21 mouse cellular contexts compared by ENCODE assay signal in the genomic region with DNA sequence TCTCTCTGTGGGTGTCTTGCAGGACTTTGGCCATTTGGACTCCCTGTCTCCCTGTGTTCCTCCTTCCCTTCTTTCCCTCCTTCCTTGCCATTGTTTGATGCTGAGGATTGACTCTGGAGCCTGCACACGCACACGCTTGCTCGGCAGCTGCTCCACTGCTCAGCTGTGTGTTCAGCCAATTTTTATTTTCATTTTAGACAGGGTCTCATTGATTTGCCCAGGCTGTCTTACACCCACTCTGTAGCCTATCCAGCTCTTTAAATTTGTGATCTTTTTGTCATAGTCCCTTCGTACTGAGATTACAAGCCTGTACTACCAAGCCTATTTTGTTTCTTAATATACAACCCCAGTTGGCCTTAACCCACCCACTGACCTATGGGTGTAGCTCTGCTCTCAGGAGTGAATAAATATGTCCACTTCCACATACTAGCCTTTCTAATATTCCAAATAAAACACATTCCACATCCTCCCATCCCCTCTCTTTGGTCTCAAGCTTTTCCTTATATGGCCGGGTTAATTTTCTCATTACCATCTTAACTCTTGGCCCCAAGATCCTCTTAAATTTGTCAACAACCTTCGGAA. TPM values are rescaled to one million over a fixed set of nuclear protein-coding genes. Genes with fewer than 3 reads are reported as not detected.
DNase-seq lines count a peak whose midpoint lies in the region; ATAC-seq and TF ChIP-seq lines count a peak whose summit lies in the region.
"Had no signal": no experiment of that assay in that cellular context is flagged by ENCODE, and none has a peak within 500 bp of the region (broad histone marks: within the 10 kb centered on the region; RNA-seq: fewer than 3 reads in every experiment).

No protein-coding gene starts in this region.

- no peak overlapping the region for H3K4me3 ChIP-seq in kidney, adult 2 months (ENCODE audit: insufficient read depth, low read depth, low read length)
- no peak overlapping the region for H3K4me3 ChIP-seq in lung, postnatal 0 days (ENCODE audit: low read depth, low read length)
- no peak overlapping the region for H3K4me3 ChIP-seq in lung, adult 2 months (replicated peaks; ENCODE audit: extremely low read depth, low read depth, low read length)
- H3K4me3 ChIP-seq: embryonic facial prominence, embryonic 15.5 days; forebrain, embryonic 15.5 days; heart, embryonic 13.5 days had no signal

- no peak overlapping the region for H3K9ac ChIP-seq in lung, postnatal 0 days (replicated peaks; ENCODE audit: low read depth)
- H3K9ac ChIP-seq: embryonic facial prominence, embryonic 15.5 days; forebrain, embryonic 15.5 days; heart, embryonic 13.5 days had no signal

- TF ChIP-seq EP300 in lung, postnatal 0 days (IDR thresholded peaks at IDR 0.05), result peak; percentile 24; the same call in 1 of the 2 replicates

- peak; percentile 8 for DNase-seq in kidney, adult 2 months
- no peak for DNase-seq in kidney, postnatal 25 days
- peak; percentile 9 for DNase-seq in kidney, postnatal 14 days
- DNase-seq in kidney, postnatal 36 days, result no peak
- DNase-seq in lung, postnatal 0 days (ENCODE audit: low spot score), result peak; percentile 70
- DNase-seq in lung, adult 2 months, result no peak
- DNase-seq in left cerebral cortex, postnatal 25 days (ENCODE audit: low spot score in 2 of 2), result no peak
- DNase-seq: adrenal gland, adult 8-10 months; adrenal gland, postnatal 36 days; B cell, adult 2 months; cerebellum, adult 8-10 months; cerebellum, postnatal 14 days; embryo, embryonic 11 days; gastrocnemius, postnatal 36 days; heart, adult 11 months; heart, postnatal 36 days had no signal

- H3K36me3 ChIP-seq in kidney, adult 2 months (ENCODE audit: control insufficient read depth, insufficient read depth, low read length), result no peaks in the 10 kb centered on the region
- no peaks in the 10 kb centered on the region for H3K36me3 ChIP-seq in lung, postnatal 0 days (ENCODE audit: insufficient read depth, low read length)
- H3K36me3 ChIP-seq: embryonic facial prominence, embryonic 15.5 days; forebrain, embryonic 15.5 days; G1E; heart, embryonic 13.5 days had no signal

- ATAC-seq in lung, postnatal 0 days, result peak; percentile 88
- ATAC-seq: CD4-positive, CD25-positive, alpha-beta regulatory T cell, adult 4 months; forebrain, embryonic 15.5 days had no signal

- peaks cover 3% of the 10 kb centered on the region; the same call in 1 of the 2 replicates for H3K4me1 ChIP-seq in kidney, adult 2 months (ENCODE audit: control insufficient read depth, insufficient read depth, low read length)
- H3K4me1 ChIP-seq in lung, postnatal 0 days (ENCODE audit: insufficient read depth, low read depth, low read length), result no peaks in the 10 kb centered on the region
- no peaks in the 10 kb centered on the region for H3K4me1 ChIP-seq in lung, adult 2 months (ENCODE audit: control insufficient read depth, insufficient read depth, low read length)
- H3K4me1 ChIP-seq: embryonic facial prominence, embryonic 15.5 days; forebrain, embryonic 15.5 days; heart, embryonic 13.5 days had no signal

- H3K27me3 ChIP-seq in kidney, adult 2 months (replicated peaks; ENCODE audit: control insufficient read depth, insufficient read depth, low read length), result no peaks in the 10 kb centered on the region
- H3K27me3 ChIP-seq in lung, postnatal 0 days (replicated peaks; ENCODE audit: insufficient read depth, low read length), result no peaks in the 10 kb centered on the region
- H3K27me3 ChIP-seq: embryonic facial prominence, embryonic 15.5 days; forebrain, embryonic 15.5 days; heart, embryonic 13.5 days had no signal

- no peak overlapping the region for H3K4me2 ChIP-seq in lung, postnatal 0 days (replicated peaks; ENCODE audit: low read depth, low read length)
- H3K4me2 ChIP-seq: embryonic facial prominence, embryonic 15.5 days; forebrain, embryonic 15.5 days; heart, embryonic 13.5 days had no signal

- no peak for TF ChIP-seq POLR2A in kidney, adult 2 months (IDR thresholded peaks at IDR 0.05; ENCODE audit: low read depth, low read length)
- TF ChIP-seq POLR2A in lung, adult 2 months (IDR thresholded peaks at IDR 0.05; ENCODE audit: borderline replicate concordance, extremely low read depth, low read depth, low read length), result no peak

- no peak for TF ChIP-seq CTCF in kidney, adult 2 months (conservative IDR thresholded peaks at IDR 0.05; ENCODE audit: insufficient read depth, insufficient read length, low read depth, low read length)
- TF ChIP-seq CTCF in lung, postnatal 0 days (IDR thresholded peaks at IDR 0.05), result no peak
- TF ChIP-seq CTCF in lung, adult 2 months (IDR thresholded peaks at IDR 0.05; ENCODE audit: insufficient read depth, low read length), result no peak

- no peaks in the 10 kb centered on the region for H3K9me3 ChIP-seq in lung, postnatal 0 days (ENCODE audit: low read length)
- H3K9me3 ChIP-seq: embryonic facial prominence, embryonic 15.5 days; forebrain, embryonic 15.5 days; G1E; heart, embryonic 13.5 days had no signal

- 67% methylated on average over 6 of the region's 6 CpGs for WGBS in kidney, adult 2 months
- 61% methylated on average over 6 of the region's 6 CpGs for WGBS in lung, postnatal 0 days
- 74% methylated on average over 6 of the region's 6 CpGs for WGBS in lung, adult 2 months

- no peak overlapping the region for H3K27ac ChIP-seq in kidney, adult 2 months (ENCODE audit: insufficient read depth, low read depth, low read length)
- H3K27ac ChIP-seq in lung, postnatal 0 days (ENCODE audit: low read length), result no peak overlapping the region
- H3K27ac ChIP-seq: embryonic facial prominence, embryonic 15.5 days; forebrain, embryonic 15.5 days; heart, embryonic 13.5 days had no signal

- intact Hi-C loops in left cerebral cortex, postnatal 25 days (cut with DNase I), result no loop called here

RNA-seq across cellular contexts. Expression of gene Fhl1, which starts 34.3 kb away (rescaled TPM):
- 155 and 165 TPM in 2 replicates for polyA plus RNA-seq in kidney, adult 2 months (2012; rRNA removed)
- polyA plus RNA-seq in lung, postnatal 0 days (2015; fragmentation: Nextera tagmentation; extraction: Ambion mirVana), result 982 and 1,058 TPM in 2 replicates
- 559 and 762 TPM in 2 replicates for polyA plus RNA-seq in lung, adult 2 months (2012; rRNA removed)
- 10 to 100 TPM; 98.4 to 99.2 TPM for total RNA-seq in left cerebral cortex, postnatal 25 days (2021)
- polyA plus RNA-seq: CD4-positive, CD25-positive, alpha-beta regulatory T cell, adult 4 months; G1E had no signal

Comparison
In these comparisons a context has a peak if more than half of its experiments do, and no peak if none do; other contexts are left out.
1. DNase-seq: peak in kidney, adult 2 months (single experiment), kidney, postnatal 14 days (single experiment) and lung, postnatal 0 days (single experiment); none in kidney, postnatal 25 days (0 of 2), kidney, postnatal 36 days (0 of 2), lung, adult 2 months (single experiment) and left cerebral cortex, postnatal 25 days (0 of 2).